Mouse (Mus musculus) MEL (cell line): ENCODE measurements around the gene Adgra1.

ENCODE experiments used
- CHD1 ChIP-seq: IDR thresholded peaks from 2 replicates; pipeline ENCODE4 v1.6.1; 2012; ENCODE audit warnings: low read depth, mild to moderate bottlenecking, inconsistent platforms, low read length, improper control_type of control experiment
- CTCF ChIP-seq, 3 experiments: IDR thresholded peaks in 2 of 3; conservative IDR thresholded peaks in 1 of 3; 2 replicates each; pipeline ENCODE4 v1.5.1; 2011 to 2012; ENCODE audit warnings: low read length in 3 of 3, low read depth in 2 of 3, mild to moderate bottlenecking in 2 of 3, improper control_type of control experiment in 1 of 3, inconsistent platforms in 1 of 3, mixed read lengths in 1 of 3, moderate library complexity in 1 of 3; ENCODE audit not compliant: control insufficient read depth in 1 of 3, insufficient read depth in 1 of 3, poor library complexity in 1 of 3, severe bottlenecking in 1 of 3
- E2F4 ChIP-seq: IDR thresholded peaks from 2 replicates; pipeline ENCODE4 v1.6.1; 2011; ENCODE audit warnings: low read depth, low read length, improper control_type of control experiment, borderline replicate concordance
- ELF1 ChIP-seq: IDR thresholded peaks from 2 replicates; pipeline ENCODE4 v1.6.1; 2014; ENCODE audit warnings: low read depth, mild to moderate bottlenecking, inconsistent platforms, low read length, improper control_type of control experiment, moderate library complexity
- EP300 ChIP-seq, 2 experiments: IDR thresholded peaks; 2 replicates each; pipeline ENCODE4 v1.6.1; 2011; ENCODE audit warnings: improper control_type of control experiment in 2 of 2, low read length in 2 of 2, low read depth in 1 of 2, mild to moderate bottlenecking in 1 of 2
- GATA1 ChIP-seq: IDR thresholded peaks from 2 replicates; pipeline ENCODE4 v1.6.1; 2011; ENCODE audit warnings: low read depth, low read length, improper control_type of control experiment
- HCFC1 ChIP-seq: IDR thresholded peaks from 2 replicates; pipeline ENCODE4 v1.6.1; 2012; ENCODE audit warnings: low read depth, mild to moderate bottlenecking, inconsistent platforms, low read length, improper control_type of control experiment, moderate library complexity
- MAX ChIP-seq: IDR thresholded peaks from 2 replicates; pipeline ENCODE4 v1.6.1; 2011; ENCODE audit warnings: low read length, improper control_type of control experiment
- MAZ ChIP-seq: IDR thresholded peaks from 2 replicates; pipeline ENCODE4 v1.6.1; 2012; ENCODE audit warnings: low read depth, mild to moderate bottlenecking, inconsistent platforms, low read length, improper control_type of control experiment
- MEF2A ChIP-seq: IDR thresholded peaks from 2 replicates; pipeline ENCODE4 v1.6.1; 2014; ENCODE audit warnings: low read depth, mild to moderate bottlenecking, inconsistent platforms, low read length, improper control_type of control experiment; ENCODE audit not compliant: poor library complexity, insufficient replicate concordance, severe bottlenecking; ENCODE audit errors: extremely low read depth
- POLR2A ChIP-seq, 2 experiments: IDR thresholded peaks; 2 replicates each; pipeline ENCODE4 v1.6.1; 2011 to 2012; ENCODE audit warnings: low read length in 2 of 2, mild to moderate bottlenecking in 2 of 2, control low read depth in 1 of 2, improper control_type of control experiment in 1 of 2, low read depth in 1 of 2, moderate library complexity in 1 of 2; ENCODE audit not compliant: control insufficient read depth in 1 of 2, insufficient read depth in 1 of 2, poor library complexity in 1 of 2
- TBP ChIP-seq: IDR thresholded peaks from 2 replicates; pipeline ENCODE4 v1.8.0; 2011; ENCODE audit warnings: low read depth, low read length, improper control_type of control experiment
- UBTF ChIP-seq: IDR thresholded peaks from 2 replicates; pipeline ENCODE4 v1.6.1; 2012; ENCODE audit warnings: low read depth, mild to moderate bottlenecking, inconsistent platforms, low read length, improper control_type of control experiment, moderate library complexity, borderline replicate concordance; ENCODE audit not compliant: insufficient read depth

DNA sequence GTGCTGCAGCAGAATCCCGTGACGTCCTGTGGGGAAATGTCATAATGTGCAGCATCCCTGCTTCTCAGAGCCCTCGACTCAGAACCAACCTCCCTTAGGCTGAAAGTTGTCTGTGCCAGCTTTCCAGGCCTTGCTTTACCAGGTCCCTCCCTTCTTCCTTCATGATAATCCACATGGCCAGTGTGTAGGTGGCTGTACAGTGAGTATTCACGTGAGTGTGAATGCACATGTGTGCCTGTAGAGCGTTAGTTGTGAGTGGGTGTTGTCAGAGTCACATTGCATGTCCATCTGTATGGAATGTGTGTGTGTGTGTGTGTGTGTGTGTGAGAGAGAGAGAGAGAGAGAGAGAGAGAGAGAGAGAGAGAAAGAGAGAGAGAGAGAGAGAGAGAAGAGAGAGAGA is 44.1 kb downstream of the Adgra1 start:
- TF ChIP-seq MEF2A (no peak), POLR2A (IDR thresholded peaks at IDR 0.05; ENCODE audit: control insufficient read depth in 1 of 2, insufficient read depth in 1 of 2, low read depth in 1 of 2, low read length in 2 of 2, poor library complexity in 1 of 2) (no peak), CHD1 (no peak), HCFC1 (no peak), CTCF (IDR thresholded peaks at IDR 0.05 in 2 of 3, conservative IDR thresholded peaks at IDR 0.05 in 1 of 3; ENCODE audit: control insufficient read depth in 1 of 3, insufficient read depth in 1 of 3, low read depth in 2 of 3, low read length in 3 of 3, poor library complexity in 1 of 3, severe bottlenecking in 1 of 3) (no peak), UBTF (no peak), TBP (no peak), ELF1 (no peak), GATA1 (no peak), MAX (no peak), EP300 (IDR thresholded peaks at IDR 0.05; ENCODE audit: low read depth in 1 of 2, low read length in 2 of 2) (no peak), E2F4 (no peak), MAZ (no peak)
